Comparison of ENCODE assay signal across 8 mouse cellular contexts in genomic region chr6:103511972-103512565, GRCm38 (mm10). TPM values are rescaled to one million over a fixed set of nuclear protein-coding genes. Genes with fewer than 3 reads are reported as not detected.
A peak's percentile ranks its signal among the peaks of the same experiment; 100 is the strongest.
DNase-seq lines count a peak whose midpoint lies in the region; ATAC-seq lines count a peak whose summit lies in the region.

No protein-coding gene starts in this region.

- no peak overlapping the region for H3K9ac ChIP-seq in lung, embryonic 16.5 days (ENCODE audit: low read length)

- no peaks in the 10 kb centered on the region for H3K36me3 ChIP-seq in lung, embryonic 16.5 days (ENCODE audit: control insufficient read depth, insufficient read depth, low read length)

- H3K27ac ChIP-seq in lung, embryonic 16.5 days (ENCODE audit: low read length): no peak overlapping the region

- H3K27me3 ChIP-seq in lung, embryonic 16.5 days (ENCODE audit: control insufficient read depth, insufficient read depth, low read depth, low read length): peaks cover 28% of the 10 kb centered on the region

- H3K9me3 ChIP-seq in lung, embryonic 16.5 days (ENCODE audit: control insufficient read depth, low read length): no peaks in the 10 kb centered on the region

- H3K4me2 ChIP-seq in lung, embryonic 16.5 days (ENCODE audit: low read depth, low read length): peak overlapping the region; percentile 42

- WGBS in lung, embryonic 16.5 days: 2% methylated on average over 29 of the region's 29 CpGs

- peaks cover 4% of the 10 kb centered on the region; the same call in 1 of the 2 replicates for H3K4me1 ChIP-seq in lung, embryonic 16.5 days (replicated peaks; ENCODE audit: control insufficient read depth, insufficient read depth, low read length)

- ATAC-seq in lung, embryonic 16.5 days (ENCODE audit: low read depth): no peak
- peak; percentile 77 for ATAC-seq in granulocyte monocyte progenitor cell, adult 5-6 weeks (replicated peaks; ENCODE audit: poor library complexity, severe bottlenecking)
- ATAC-seq in megakaryocyte, adult 5-6 weeks (ENCODE audit: poor library complexity, severe bottlenecking): peak; percentile 74

- H3K4me3 ChIP-seq in lung, embryonic 16.5 days (ENCODE audit: low read length): peak overlapping the region; percentile 27

- no peak for DNase-seq in lung, postnatal 14 days
- peak; percentile 45 to 60 for DNase-seq in cerebellum, postnatal 4 days (ENCODE audit: low spot score in 2 of 2)
- peak; percentile 63 for DNase-seq in layer of hippocampus, adult 9-10 months (ENCODE audit: low spot score)
- DNase-seq in right cerebral cortex, postnatal 25 days: peak; percentile 83
- no peak for DNase-seq in gastrocnemius, adult 18-20 months (ENCODE audit: low spot score)

RNA-seq across cellular contexts. Expression of gene Chl1, which starts 1.7 kb away (rescaled TPM):
- polyA plus RNA-seq in lung, embryonic 16.5 days (2015; fragmentation: Nextera tagmentation; extraction: Ambion mirVana): 0.38 and 0.60 TPM in 2 replicates
- total RNA-seq in granulocyte monocyte progenitor cell, adult 5-6 weeks (2014; fragmentation: Nextera tagmentation): not detected in 2 replicates
- not detected in 2 replicates for total RNA-seq in granulocyte monocyte progenitor cell, adult 5-6 weeks (2017)
- not detected in 2 replicates for total RNA-seq in megakaryocyte, adult 5-6 weeks (2015)
- total RNA-seq in megakaryocyte, adult 5-6 weeks (2017): 0.07 and 0.08 TPM in 2 replicates
- total RNA-seq in gastrocnemius, adult 18-20 months (2021): under 1 TPM; 0.43 to 0.68 TPM

Comparison
In these comparisons a context has a peak if more than half of its experiments do, and no peak if none do; other contexts are left out.
1. DNase-seq: peak in cerebellum, postnatal 4 days (2 of 2), layer of hippocampus, adult 9-10 months (single experiment) and right cerebral cortex, postnatal 25 days (single experiment); none in lung, postnatal 14 days (single experiment) and gastrocnemius, adult 18-20 months (single experiment).